ENCODE assay signal across 8 mouse cellular contexts in genomic region chr4:46599609-46600008, GRCm38 (mm10). TPM values are rescaled to one million over a fixed set of nuclear protein-coding genes. Genes with fewer than 3 reads are reported as not detected.
DNase-seq lines count a peak whose midpoint lies in the region; ATAC-seq and TF ChIP-seq lines count a peak whose summit lies in the region.
"Not testable (repeated sequence)": the region's sequence is repeated elsewhere in the genome, so short reads cannot be mapped to it uniquely, and the experiment has no call there.

No protein-coding gene starts in this region.

- not testable (repeated sequence) for TF ChIP-seq EP300 in MEL (IDR thresholded peaks at IDR 0.05; ENCODE audit: low read depth in 1 of 2, low read length in 2 of 2)

- WGBS in intestine, embryonic 14.5 days = 74% methylated on average over 11 of the region's 12 CpGs
- 74% methylated on average over 11 of the region's 12 CpGs for WGBS in intestine, embryonic 16.5 days
- 64% methylated on average over 12 of the region's 12 CpGs for WGBS in liver, embryonic 13.5 days (ENCODE audit: insufficient replicate concordance)
- WGBS in spleen, adult 2 months = 45% methylated on average over 12 of the region's 12 CpGs

- DNase-seq in ES-E14 (ENCODE audit: low read depth, low spot score); MEL (ENCODE audit: low read depth, low spot score); intestine, embryonic 14.5 days (ENCODE audit: low spot score); liver, embryonic 13.5 days; spleen, adult 2 months (ENCODE audit: low read depth in 1 of 2, low spot score in 2 of 2): not testable (repeated sequence)
- peak; percentile 39 for DNase-seq in heart, adult 11 months
- peak; percentile 31 for DNase-seq in naive thymus-derived CD4-positive, alpha-beta T cell, adult 2 months (ENCODE audit: low read depth)

- H3K36me3 ChIP-seq in ES-E14 (ENCODE audit: control insufficient read depth, insufficient read depth, low read length, poor library complexity, severe bottlenecking); MEL (ENCODE audit: control insufficient read depth in 1 of 2, insufficient read depth in 2 of 2, low read length in 2 of 2); intestine, embryonic 14.5 days (ENCODE audit: control insufficient read depth, insufficient read depth, low read length); intestine, embryonic 16.5 days (ENCODE audit: control insufficient read depth, insufficient read depth, low read length); liver, embryonic 13.5 days; spleen, adult 2 months (ENCODE audit: control insufficient read depth, insufficient read depth, low read length): not testable (repeated sequence)

- not testable (repeated sequence) for H3K9ac ChIP-seq in ES-E14 (ENCODE audit: insufficient read depth, low read depth, low read length, poor library complexity, severe bottlenecking); MEL (ENCODE audit: control insufficient read depth, low read depth, low read length, poor library complexity, severe bottlenecking); intestine, embryonic 14.5 days (ENCODE audit: low read length); liver, embryonic 13.5 days
- H3K9ac ChIP-seq in intestine, embryonic 16.5 days (ENCODE audit: low read depth, low read length) = peak overlapping the region; percentile 81

- TF ChIP-seq RAD21 in MEL (IDR thresholded peaks at IDR 0.05; ENCODE audit: low read depth, low read length) = not testable (repeated sequence)

- in situ Hi-C loops in ES-E14 (cut with MboI; ENCODE audit: low sequenced_read_pairs in 2 of 2, unreplicated experiment in 2 of 2) = not testable (repeated sequence)

- H3K4me1 ChIP-seq in ES-E14 (ENCODE audit: control insufficient read depth in 2 of 2, insufficient read depth in 2 of 2, low read length in 2 of 2, poor library complexity in 1 of 2); MEL (ENCODE audit: control insufficient read depth in 1 of 2, insufficient read depth in 2 of 2, low read length in 2 of 2); intestine, embryonic 14.5 days (replicated peaks; ENCODE audit: control insufficient read depth, insufficient read depth, low read length): not testable (repeated sequence)
- H3K4me1 ChIP-seq in intestine, embryonic 16.5 days (ENCODE audit: control insufficient read depth, insufficient read depth, low read length) = peaks cover 16% of the 10 kb centered on the region
- H3K4me1 ChIP-seq in liver, embryonic 13.5 days (replicated peaks) = peaks cover 46% of the 10 kb centered on the region
- H3K4me1 ChIP-seq in spleen, adult 2 months (ENCODE audit: control insufficient read depth, insufficient read depth, insufficient read length) = peaks cover 25% of the 10 kb centered on the region; the same call in 1 of the 2 replicates

- ATAC-seq in intestine, embryonic 14.5 days (replicated peaks; ENCODE audit: low FRiP score, low TSS enrichment, low read depth); intestine, embryonic 16.5 days; liver, embryonic 13.5 days (ENCODE audit: low read depth): not testable (repeated sequence)

- H3K79me2 ChIP-seq in MEL (ENCODE audit: control insufficient read depth, insufficient read depth, low read length, poor library complexity) = not testable (repeated sequence)

- not testable (repeated sequence) for TF ChIP-seq CTCF in MEL (IDR thresholded peaks at IDR 0.05 in 2 of 3, conservative IDR thresholded peaks at IDR 0.05 in 1 of 3; ENCODE audit: control insufficient read depth in 1 of 3, insufficient read depth in 1 of 3, low read depth in 2 of 3, low read length in 3 of 3, poor library complexity in 1 of 3, severe bottlenecking in 1 of 3); spleen, adult 2 months (IDR thresholded peaks at IDR 0.05; ENCODE audit: extremely low read depth, insufficient read depth, insufficient read length, insufficient replicate concordance)

- H3K4me2 ChIP-seq in intestine, embryonic 14.5 days (ENCODE audit: low read length) = not testable (repeated sequence)
- H3K4me2 ChIP-seq in intestine, embryonic 16.5 days (ENCODE audit: low read depth, low read length) = peak overlapping the region; percentile 90
- peak overlapping the region; percentile 84; the same call in 1 of the 2 replicates for H3K4me2 ChIP-seq in liver, embryonic 13.5 days

- not testable (repeated sequence) for TF ChIP-seq POLR2A in MEL (IDR thresholded peaks at IDR 0.05; ENCODE audit: control insufficient read depth in 1 of 2, insufficient read depth in 1 of 2, low read depth in 1 of 2, low read length in 2 of 2, poor library complexity in 1 of 2); spleen, adult 2 months (IDR thresholded peaks at IDR 0.05; ENCODE audit: low read depth, low read length)

- H3K27me3 ChIP-seq in MEL (ENCODE audit: control insufficient read depth in 1 of 2, insufficient read depth in 2 of 2, low read length in 2 of 2); spleen, adult 2 months (ENCODE audit: control insufficient read depth, insufficient read depth, low read length): not testable (repeated sequence)
- H3K27me3 ChIP-seq in intestine, embryonic 14.5 days (replicated peaks; ENCODE audit: control insufficient read depth, insufficient read depth, low read length) = peaks cover 34% of the 10 kb centered on the region
- peaks cover 20% of the 10 kb centered on the region; the same call in 1 of the 2 replicates for H3K27me3 ChIP-seq in intestine, embryonic 16.5 days (replicated peaks; ENCODE audit: control insufficient read depth, insufficient read depth, low read length)
- H3K27me3 ChIP-seq in liver, embryonic 13.5 days = peaks cover 65% of the 10 kb centered on the region

- H3K27ac ChIP-seq in ES-E14 (ENCODE audit: insufficient read depth, low read depth, low read length, poor library complexity, severe bottlenecking); MEL (ENCODE audit: control insufficient read depth, low read depth, low read length); intestine, embryonic 14.5 days (ENCODE audit: low read depth); liver, embryonic 13.5 days; spleen, adult 2 months (ENCODE audit: insufficient read depth, low read length): not testable (repeated sequence)
- H3K27ac ChIP-seq in intestine, embryonic 16.5 days (ENCODE audit: low read length) = peak overlapping the region; percentile 81; the same call in 1 of the 2 replicates

- not testable (repeated sequence) for H3K9me3 ChIP-seq in ES-E14 (ENCODE audit: control insufficient read depth, insufficient read depth, low read depth, low read length); MEL (replicated peaks; ENCODE audit: insufficient read depth, low read length); intestine, embryonic 14.5 days (ENCODE audit: control insufficient read depth, low read length); intestine, embryonic 16.5 days (ENCODE audit: control insufficient read depth, low read length); liver, embryonic 13.5 days (replicated peaks)

- not testable (repeated sequence) for H3K4me3 ChIP-seq in ES-E14 (ENCODE audit: insufficient read depth in 1 of 2, low read depth in 1 of 2, low read length in 2 of 2, poor library complexity in 1 of 2, severe bottlenecking in 1 of 2); MEL (ENCODE audit: control insufficient read depth in 1 of 2, insufficient read depth in 1 of 2, low read depth in 2 of 2, low read length in 2 of 2); liver, embryonic 13.5 days (replicated peaks)
- 0 out of 2 replicates have a peak overlapping the region, but pooled peaks have one; percentile 6 for H3K4me3 ChIP-seq in intestine, embryonic 14.5 days (ENCODE audit: low read depth, low read length)
- H3K4me3 ChIP-seq in intestine, embryonic 16.5 days (ENCODE audit: low read length) = peak overlapping the region; percentile 70
- peak overlapping the region; percentile 1; the same call in 1 of the 2 replicates for H3K4me3 ChIP-seq in spleen, adult 2 months (ENCODE audit: extremely low read depth, insufficient read depth, insufficient read length)

TF ChIP-seq in ES-E14, 5 proteins besides CTCF, POLR2A, EP300 and RAD21:
- peak; percentile 30; the same call in 1 of the 2 replicates for TF ChIP-seq ZNF384 (IDR thresholded peaks at IDR 0.05; ENCODE audit: low read depth, low read length)

TF ChIP-seq in MEL, 35 proteins besides CTCF, POLR2A, EP300 and RAD21:
- peak; percentile 7; the same call in 1 of the 2 replicates for TF ChIP-seq ZNF384 (IDR thresholded peaks at IDR 0.05; ENCODE audit: low read depth, low read length)

RNA-seq across cellular contexts. Expression of gene Coro2a, which starts 2.4 kb away (rescaled TPM):
- 1.6 and 2.5 TPM in 2 replicates for total RNA-seq in ES-E14 (2012; rRNA removed)
- total RNA-seq in MEL (2012; rRNA removed) = 0.35 and 1.2 TPM in 2 replicates
- polyA plus RNA-seq in MEL (2012; ENCODE audit: insufficient read depth in 1 of 2, insufficient read length in 2 of 2, low read depth in 1 of 2, low replicate concordance in 2 of 2, missing spikeins in 1 of 2) = 1 to 10 TPM in 1 of 2 experiments, not detected in 1; 6.8 TPM
- polyA plus RNA-seq in intestine, embryonic 14.5 days (2014; fragmentation: Nextera tagmentation; extraction: Ambion mirVana) = 28.0 and 36.1 TPM in 2 replicates
- polyA plus RNA-seq in intestine, embryonic 16.5 days (2015; fragmentation: Nextera tagmentation; extraction: Ambion mirVana) = 99.8 and 112 TPM in 2 replicates
- polyA plus RNA-seq in liver, embryonic 13.5 days (2015; fragmentation: Nextera tagmentation; extraction: Ambion mirVana) = 3.0 and 3.7 TPM in 2 replicates
- polyA plus RNA-seq in spleen, adult 2 months (2012; rRNA removed) = 36.0 and 51.3 TPM in 2 replicates

RNA-seq across cellular contexts. Expression of gene Tbc1d2, which starts 50.4 kb away (rescaled TPM):
- total RNA-seq in ES-E14 (2012; rRNA removed) (6.6 and 7.0 TPM in 2 replicates), MEL (2012; rRNA removed) (0.19 and 0.20 TPM in 2 replicates)
- under 1 TPM in 1 of 2 experiments, not detected in 1; 0.36 TPM for polyA plus RNA-seq in MEL (2012; ENCODE audit: insufficient read depth in 1 of 2, insufficient read length in 2 of 2, low read depth in 1 of 2, low replicate concordance in 2 of 2, missing spikeins in 1 of 2)
- polyA plus RNA-seq in intestine, embryonic 14.5 days (2014; fragmentation: Nextera tagmentation; extraction: Ambion mirVana) = 3.5 and 4.8 TPM in 2 replicates
- 7.4 and 7.7 TPM in 2 replicates for polyA plus RNA-seq in intestine, embryonic 16.5 days (2015; fragmentation: Nextera tagmentation; extraction: Ambion mirVana)
- polyA plus RNA-seq in liver, embryonic 13.5 days (2015; fragmentation: Nextera tagmentation; extraction: Ambion mirVana) = 0.46 and 0.56 TPM in 2 replicates
- polyA plus RNA-seq in spleen, adult 2 months (2012; rRNA removed) = 1.0 and 1.6 TPM in 2 replicates
